Mouse (Mus musculus) C2C12 (cell line): Measurements from ENCODE around the gene Tecrl.

Source experiments
- CTCF ChIP-seq: IDR thresholded peaks from one replicate; pipeline ENCODE4 v1.5.1; 2011; ENCODE audit not compliant: control insufficient read depth, insufficient read depth, insufficient read length
- MAX ChIP-seq: IDR thresholded peaks from one replicate; pipeline ENCODE4 v1.6.1; 2011; ENCODE audit warnings: mild to moderate bottlenecking, control low read depth
- MYOD1 ChIP-seq: IDR thresholded peaks from one replicate; pipeline ENCODE4 v1.6.1; 2011; ENCODE audit warnings: low read depth; ENCODE audit not compliant: control insufficient read depth, insufficient read length
- MYOG ChIP-seq: IDR thresholded peaks from one replicate; pipeline ENCODE4 v1.6.1; 2011; ENCODE audit not compliant: control insufficient read depth, insufficient read length; ENCODE audit errors: extremely low read depth

DNA sequence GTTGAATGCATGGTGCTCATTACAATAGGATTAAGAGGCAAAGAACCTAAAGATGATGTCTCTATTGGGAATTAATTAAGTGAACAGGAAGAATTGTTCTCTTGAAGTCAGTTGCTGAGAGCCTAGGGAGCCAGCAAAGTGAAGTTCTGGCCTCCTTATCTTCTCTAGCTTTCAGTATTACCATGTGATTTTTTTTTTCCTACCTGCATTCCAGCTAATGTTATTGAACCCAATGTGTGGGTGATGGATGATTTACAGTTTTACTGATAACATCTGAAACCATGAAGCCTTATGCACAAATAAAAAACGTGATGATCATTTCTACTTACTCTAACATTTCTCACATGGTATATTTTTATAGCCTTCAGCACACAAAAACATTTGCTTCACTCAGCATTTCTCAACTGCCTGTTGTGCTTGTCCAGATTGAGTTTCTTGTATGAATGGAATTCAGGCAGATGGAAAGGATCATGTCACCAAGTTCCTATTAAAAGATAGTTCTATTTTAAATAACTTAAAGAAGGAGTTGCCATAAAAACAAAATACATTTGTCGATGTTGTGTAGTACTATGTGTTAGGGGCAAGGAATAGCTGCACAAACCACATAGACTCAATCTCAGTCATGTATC lies 87.7 kb downstream of the Tecrl start:
- TF ChIP-seq CTCF (no peak), MYOG (no peak), MAX (no peak), MYOD1 (no peak)
